Mouse (Mus musculus): ENCODE data around the gene Fut2. TPM values are rescaled to one million over a fixed set of nuclear protein-coding genes. Genes with fewer than 3 reads are reported as not detected.

The Fut2 gene
- 0.38 TPM in 2 replicates for polyA plus RNA-seq (2015; fragmentation: Nextera tagmentation; extraction: Ambion mirVana)

DNA sequence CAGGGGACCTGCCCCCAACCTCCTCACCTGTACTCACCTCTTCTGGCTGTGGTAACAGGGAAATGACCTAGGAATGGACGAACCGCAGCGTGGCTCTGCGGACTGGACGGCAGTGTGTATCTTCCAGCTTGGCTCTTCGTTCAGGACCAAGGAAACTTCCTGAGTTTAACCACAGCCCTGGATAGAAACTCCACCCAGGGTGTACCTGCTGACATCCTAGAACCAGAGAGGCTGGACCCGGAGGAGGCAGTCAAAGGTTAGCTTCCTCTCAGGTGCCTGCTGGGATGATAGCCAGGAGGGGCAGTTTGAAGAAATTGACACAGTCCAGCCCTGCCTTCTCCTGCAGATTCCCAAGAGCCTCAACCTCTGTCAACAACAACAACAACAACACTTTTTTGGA lies at the start of gene Fut2:
Gene Fut2 (minus strand): TSS at position 234 of the 400 bp plus-strand sequence.
- Histone ChIP-seq H3K9ac (ENCODE audit: low read depth, low read length) (no peak within 1 kb of the TSS), H3K4me1 (replicated peaks; ENCODE audit: insufficient read depth, low read length) (peaks cover 7% of the 10 kb centered on the region), H3K4me2 (ENCODE audit: low read length) (no peak within 1 kb of the TSS), H3K9me3 (replicated peaks; ENCODE audit: low read length) (no peaks in the 10 kb centered on the region), H3K27me3 (ENCODE audit: insufficient read depth, low read length) (no peaks in the 10 kb centered on the region), H3K27ac (no peak within 1 kb of the TSS), H3K4me3 (replicated peaks; ENCODE audit: low read depth, low read length) (no peak within 1 kb of the TSS), H3K36me3 (ENCODE audit: insufficient read depth, low read length) (no peaks in the 10 kb centered on the region)
- no peak for ATAC-seq (replicated peaks; ENCODE audit: low FRiP score, low read depth)
- DNase-seq (ENCODE audit: low spot score) = no peak
- no peak for TF ChIP-seq CTCF (IDR thresholded peaks at IDR 0.05; ENCODE audit: low read depth)
- WGBS = 79% methylated on average over 7 of the region's 7 CpGs

GRCm38 (mm10) chr7:45715090-45715708 lies 49.0 kb upstream of the Fut2 start, which contains the start of gene Rpl18:
Gene Rpl18 (plus strand): TSS chr7:45715457.
- Histone ChIP-seq H3K9ac (ENCODE audit: low read depth, low read length) (peak within 1 kb of the TSS; percentile 72), H3K9me3 (replicated peaks; ENCODE audit: low read length) (no peaks in the 10 kb centered on the region), H3K4me1 (replicated peaks; ENCODE audit: insufficient read depth, low read length) (peaks cover 20% of the 10 kb centered on the region), H3K4me3 (replicated peaks; ENCODE audit: low read depth, low read length) (peak within 1 kb of the TSS; percentile 63), H3K36me3 (ENCODE audit: insufficient read depth, low read length) (peaks cover 39% of the 10 kb centered on the region), H3K4me2 (ENCODE audit: low read length) (peak within 1 kb of the TSS; percentile 70), H3K27me3 (ENCODE audit: insufficient read depth, low read length) (no peaks in the 10 kb centered on the region), H3K27ac (peak within 1 kb of the TSS; percentile 83)
- ATAC-seq (replicated peaks; ENCODE audit: low FRiP score, low read depth) (peak; percentile 87), DNase-seq (ENCODE audit: low spot score) (peak; percentile 99)
- TF ChIP-seq CTCF (IDR thresholded peaks at IDR 0.05; ENCODE audit: low read depth) = no peak
- WGBS = 7% methylated on average over 34 of the region's 34 CpGs

DNA sequence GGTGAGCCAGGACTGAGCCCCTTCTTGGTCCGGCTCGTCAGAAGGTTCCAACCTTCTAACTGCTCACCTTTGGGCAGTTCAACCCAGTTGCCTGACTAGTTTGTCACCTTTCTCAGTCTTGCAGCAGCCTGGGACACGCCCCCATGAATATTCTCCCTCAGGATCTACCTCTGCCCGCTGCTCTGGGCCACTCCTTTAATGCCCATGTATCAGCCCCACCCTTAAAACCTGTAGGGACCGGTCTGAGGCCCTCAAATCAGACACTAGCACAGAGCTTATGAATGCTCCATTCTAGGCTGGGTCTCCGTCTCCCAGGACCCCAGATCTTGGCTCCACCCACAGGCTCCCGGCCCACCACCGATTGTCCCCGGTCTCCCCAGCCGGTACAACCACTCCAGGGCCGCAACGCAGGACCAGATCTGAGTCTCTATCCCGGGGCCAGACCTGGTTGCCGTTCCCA lies 48.5 kb upstream of the Fut2 start:
- WGBS = 5% methylated on average over 14 of the region's 14 CpGs
- Histone ChIP-seq H3K4me1 (replicated peaks; ENCODE audit: insufficient read depth, low read length) (peaks cover 20% of the 10 kb centered on the region), H3K36me3 (ENCODE audit: insufficient read depth, low read length) (peaks cover 40% of the 10 kb centered on the region), H3K9me3 (replicated peaks; ENCODE audit: low read length) (no peaks in the 10 kb centered on the region), H3K9ac (ENCODE audit: low read depth, low read length) (peak overlapping the region; percentile 72), H3K4me3 (replicated peaks; ENCODE audit: low read depth, low read length) (peak overlapping the region; percentile 63), H3K27me3 (ENCODE audit: insufficient read depth, low read length) (no peaks in the 10 kb centered on the region), H3K4me2 (ENCODE audit: low read length) (peak overlapping the region; percentile 63), H3K27ac (peak overlapping the region; percentile 83)
- ATAC-seq (replicated peaks; ENCODE audit: low FRiP score, low read depth) (peak; percentile 56), DNase-seq (ENCODE audit: low spot score) (no peak)
- no peak for TF ChIP-seq CTCF (IDR thresholded peaks at IDR 0.05; ENCODE audit: low read depth)

- no peaks in the 10 kb centered on the region for H3K27me3 ChIP-seq (ENCODE audit: insufficient read depth, low read length)
- peaks cover 13% of the 10 kb centered on the region for H3K4me1 ChIP-seq (replicated peaks; ENCODE audit: insufficient read depth, low read length)
- H3K36me3 ChIP-seq (ENCODE audit: insufficient read depth, low read length) = peaks cover 38% of the 10 kb centered on the region
- peak overlapping the region; percentile 63 for H3K4me3 ChIP-seq (replicated peaks; ENCODE audit: low read depth, low read length)
- WGBS = 69% methylated on average over 6 of the region's 6 CpGs
- TF ChIP-seq CTCF (IDR thresholded peaks at IDR 0.05; ENCODE audit: low read depth) = no peak
- no peaks in the 10 kb centered on the region for H3K9me3 ChIP-seq (replicated peaks; ENCODE audit: low read length)
- peak overlapping the region; percentile 72 for H3K9ac ChIP-seq (ENCODE audit: low read depth, low read length)
- DNase-seq (ENCODE audit: low spot score) (no peak), ATAC-seq (replicated peaks; ENCODE audit: low FRiP score, low read depth) (no peak)
- peak overlapping the region; percentile 83 for H3K27ac ChIP-seq
- peak overlapping the region; percentile 63 for H3K4me2 ChIP-seq (ENCODE audit: low read length)
These were observed 47.8 kb upstream of the Fut2 start for GRCm38 (mm10) chr7:45713881-45714520.

- peak overlapping the region; percentile 42; the same call in 1 of the 2 replicates for H3K27ac ChIP-seq
- H3K4me3 ChIP-seq (replicated peaks; ENCODE audit: low read depth, low read length) = no peak overlapping the region
- 91% methylated on average over 16 of the region's 16 CpGs for WGBS
- H3K4me2 ChIP-seq (ENCODE audit: low read length) = no peak overlapping the region
- H3K27me3 ChIP-seq (ENCODE audit: insufficient read depth, low read length) = no peaks in the 10 kb centered on the region
- peaks cover 17% of the 10 kb centered on the region for H3K4me1 ChIP-seq (replicated peaks; ENCODE audit: insufficient read depth, low read length)
- no peak overlapping the region for H3K9ac ChIP-seq (ENCODE audit: low read depth, low read length)
- H3K9me3 ChIP-seq (replicated peaks; ENCODE audit: low read length) = no peaks in the 10 kb centered on the region
- ATAC-seq (replicated peaks; ENCODE audit: low FRiP score, low read depth) = no peak
- DNase-seq (ENCODE audit: low spot score) = no peak
- no peak for TF ChIP-seq CTCF (IDR thresholded peaks at IDR 0.05; ENCODE audit: low read depth)
- H3K36me3 ChIP-seq (ENCODE audit: insufficient read depth, low read length) = peaks cover 38% of the 10 kb centered on the region
These were observed 47.2 kb upstream of the Fut2 start for GRCm38 (mm10) chr7:45713396-45713795.

DNA sequence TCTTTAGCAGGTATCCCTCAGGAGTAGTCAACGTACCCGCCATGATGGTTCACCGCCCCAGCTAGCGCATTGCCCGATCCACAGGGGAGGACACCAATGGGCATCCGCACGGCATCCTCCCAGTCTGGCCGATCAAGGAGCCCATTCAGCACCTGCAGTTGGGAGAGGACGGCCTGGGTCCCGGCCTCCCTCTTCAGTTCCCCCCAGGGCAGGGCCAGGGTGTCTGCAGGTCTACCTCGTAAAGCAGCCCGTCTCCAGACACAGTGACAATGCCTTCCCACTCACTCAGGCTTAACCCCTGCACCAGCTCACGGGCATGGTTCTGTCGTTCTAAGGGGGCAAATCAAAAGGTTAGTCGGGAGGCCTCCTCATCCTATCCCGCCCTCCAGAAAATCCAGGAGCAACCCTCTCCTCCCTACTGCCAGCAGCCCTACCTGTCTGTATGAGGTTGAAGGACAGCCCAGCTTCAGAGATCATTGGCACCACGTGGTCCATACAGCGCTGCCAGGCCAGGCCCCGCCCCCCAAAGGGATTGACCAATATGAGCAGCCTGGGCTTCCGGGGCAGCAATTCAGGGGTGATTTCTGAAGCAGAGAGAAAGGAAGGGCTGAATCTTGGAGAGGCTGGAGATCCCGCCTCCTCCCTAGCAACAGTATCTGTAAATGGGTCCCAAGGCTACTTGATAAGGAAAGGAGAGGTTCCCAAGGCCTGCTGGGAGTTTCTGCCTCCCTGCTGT lies 46.0 kb upstream of the Fut2 start:
- no peak for ATAC-seq (replicated peaks; ENCODE audit: low FRiP score, low read depth)
- no peak overlapping the region for H3K9ac ChIP-seq (ENCODE audit: low read depth, low read length)
- no peak overlapping the region for H3K4me3 ChIP-seq (replicated peaks; ENCODE audit: low read depth, low read length)
- no peaks in the 10 kb centered on the region for H3K9me3 ChIP-seq (replicated peaks; ENCODE audit: low read length)
- H3K27ac ChIP-seq = no peak overlapping the region
- no peaks in the 10 kb centered on the region for H3K27me3 ChIP-seq (ENCODE audit: insufficient read depth, low read length)
- no peak overlapping the region for H3K4me2 ChIP-seq (ENCODE audit: low read length)
- no peak for DNase-seq (ENCODE audit: low spot score)
- peaks cover 24% of the 10 kb centered on the region for H3K4me1 ChIP-seq (replicated peaks; ENCODE audit: insufficient read depth, low read length)
- WGBS = 87% methylated on average over 21 of the region's 21 CpGs
- H3K36me3 ChIP-seq (ENCODE audit: insufficient read depth, low read length) = peaks cover 38% of the 10 kb centered on the region
- no peak for TF ChIP-seq CTCF (IDR thresholded peaks at IDR 0.05; ENCODE audit: low read depth)
